Mouse (Mus musculus): ENCODE data around the gene Ahnak. TPM values are rescaled to one million over a fixed set of nuclear protein-coding genes. Genes with fewer than 3 reads are reported as not detected.

Ahnak gene
- polyA plus RNA-seq (2015; fragmentation: Nextera tagmentation; extraction: Ambion mirVana) = 65.9 and 67.3 TPM in 2 replicates

GRCm38 (mm10) chr19:8989066-8989566 is at the start of gene Ahnak:
Gene Ahnak, plus strand, starts transcription at chr19:8989284.

GRCm38 (mm10) chr19:8941515-8942217 is 47.4 kb upstream of the Ahnak start, which contains the start of gene Mta2:
Gene Mta2, plus strand, starts transcription at chr19:8941875.

GRCm38 (mm10) chr19:8953135-8954039 is 35.7 kb upstream of the Ahnak start, which contains the start of gene Tut1:
Gene Tut1, plus strand, starts transcription at chr19:8953847.

GRCm38 (mm10) chr19:8966590-8967372 is 22.3 kb upstream of the Ahnak start, which contains the start of gene Eef1g:
Gene Eef1g, plus strand, starts transcription at chr19:8967041.

GRCm38 (mm10) chr19:9087821-9088220 is 98.7 kb downstream of the Ahnak start, which contains the start of gene Scgb1a1:
Gene Scgb1a1, minus strand, starts transcription at chr19:9087958.

Other genes with a start within 250 kb of the Ahnak start
- 0.66 TPM in 1 of 2 replicates, not detected in the other for gene 1700092M07Rik, start 248.6 kb upstream of the Ahnak start, polyA plus RNA-seq (2015; fragmentation: Nextera tagmentation; extraction: Ambion mirVana)
- 66.0 and 69.0 TPM in 2 replicates for gene Stx5a, start 247.9 kb upstream of the Ahnak start, polyA plus RNA-seq (2015; fragmentation: Nextera tagmentation; extraction: Ambion mirVana)
- 54.0 and 56.1 TPM in 2 replicates for gene Nxf1, start 232.2 kb upstream of the Ahnak start, polyA plus RNA-seq (2015; fragmentation: Nextera tagmentation; extraction: Ambion mirVana)
- gene Tmem223, start 218.3 kb upstream of the Ahnak start, polyA plus RNA-seq (2015; fragmentation: Nextera tagmentation; extraction: Ambion mirVana) = 154 and 161 TPM in 2 replicates
- 45.0 and 52.0 TPM in 2 replicates for gene Tmem179b, start 214.8 kb upstream of the Ahnak start, polyA plus RNA-seq (2015; fragmentation: Nextera tagmentation; extraction: Ambion mirVana)
- 13.8 and 14.2 TPM in 2 replicates for gene Taf6l, start 202.9 kb upstream of the Ahnak start, polyA plus RNA-seq (2015; fragmentation: Nextera tagmentation; extraction: Ambion mirVana)
- gene Polr2g, start 190.7 kb upstream of the Ahnak start, polyA plus RNA-seq (2015; fragmentation: Nextera tagmentation; extraction: Ambion mirVana) = 106 and 107 TPM in 2 replicates
- 1.4 and 1.6 TPM in 2 replicates for gene Zbtb3, start 186.7 kb upstream of the Ahnak start, polyA plus RNA-seq (2015; fragmentation: Nextera tagmentation; extraction: Ambion mirVana)
- 18.6 and 18.7 TPM in 2 replicates for gene Ttc9c, start 170.0 kb upstream of the Ahnak start, polyA plus RNA-seq (2015; fragmentation: Nextera tagmentation; extraction: Ambion mirVana)
- gene Hnrnpul2, start 169.3 kb upstream of the Ahnak start, polyA plus RNA-seq (2015; fragmentation: Nextera tagmentation; extraction: Ambion mirVana) = 2.9 and 3.4 TPM in 2 replicates
- gene AC129217.1, start 159.5 kb upstream of the Ahnak start, polyA plus RNA-seq (2015; fragmentation: Nextera tagmentation; extraction: Ambion mirVana) = not detected in 2 replicates
- 25.2 and 79.5 TPM in 2 replicates for gene Bscl2, start 151.8 kb upstream of the Ahnak start, polyA plus RNA-seq (2015; fragmentation: Nextera tagmentation; extraction: Ambion mirVana)
- gene Gng3, start 150.1 kb upstream of the Ahnak start, polyA plus RNA-seq (2015; fragmentation: Nextera tagmentation; extraction: Ambion mirVana) = 0.43 and 0.46 TPM in 2 replicates
- 8.7 and 11.7 TPM in 2 replicates for gene Lrrn4cl, start 138.5 kb upstream of the Ahnak start, polyA plus RNA-seq (2015; fragmentation: Nextera tagmentation; extraction: Ambion mirVana)
- 164 and 180 TPM in 2 replicates for gene Ubxn1, start 117.8 kb upstream of the Ahnak start, polyA plus RNA-seq (2015; fragmentation: Nextera tagmentation; extraction: Ambion mirVana)
- gene Uqcc3, start 108.4 kb upstream of the Ahnak start, polyA plus RNA-seq (2015; fragmentation: Nextera tagmentation; extraction: Ambion mirVana) = 91.7 and 93.1 TPM in 2 replicates
- gene Lbhd1, start 105.6 kb upstream of the Ahnak start, polyA plus RNA-seq (2015; fragmentation: Nextera tagmentation; extraction: Ambion mirVana) = 28.4 and 33.6 TPM in 2 replicates
- not detected in 2 replicates for gene Gm49403, start 105.4 kb upstream of the Ahnak start, polyA plus RNA-seq (2015; fragmentation: Nextera tagmentation; extraction: Ambion mirVana)
- gene 1810009A15Rik, start 100.4 kb upstream of the Ahnak start, polyA plus RNA-seq (2015; fragmentation: Nextera tagmentation; extraction: Ambion mirVana) = 34.6 and 42.1 TPM in 2 replicates
- not detected in 2 replicates for gene Gm49416, start 100.4 kb upstream of the Ahnak start, polyA plus RNA-seq (2015; fragmentation: Nextera tagmentation; extraction: Ambion mirVana)
- 14.6 and 15.7 TPM in 2 replicates for gene Ints5, start 96.3 kb upstream of the Ahnak start, polyA plus RNA-seq (2015; fragmentation: Nextera tagmentation; extraction: Ambion mirVana)
- 23.3 and 26.7 TPM in 2 replicates for gene Ganab, start 91.2 kb upstream of the Ahnak start, polyA plus RNA-seq (2015; fragmentation: Nextera tagmentation; extraction: Ambion mirVana)
- gene B3gat3, start 68.9 kb upstream of the Ahnak start, polyA plus RNA-seq (2015; fragmentation: Nextera tagmentation; extraction: Ambion mirVana) = 25.2 and 29.5 TPM in 2 replicates
- 3.1 and 3.5 TPM in 2 replicates for gene Rom1, start 59.9 kb upstream of the Ahnak start, polyA plus RNA-seq (2015; fragmentation: Nextera tagmentation; extraction: Ambion mirVana)
- 12.5 and 14.2 TPM in 2 replicates for gene Eml3, start 59.7 kb upstream of the Ahnak start, polyA plus RNA-seq (2015; fragmentation: Nextera tagmentation; extraction: Ambion mirVana)
- 51.8 and 59.1 TPM in 2 replicates for gene Mta2, start 47.4 kb upstream of the Ahnak start, polyA plus RNA-seq (2015; fragmentation: Nextera tagmentation; extraction: Ambion mirVana)
- gene Tut1, start 35.4 kb upstream of the Ahnak start, polyA plus RNA-seq (2015; fragmentation: Nextera tagmentation; extraction: Ambion mirVana) = 13.4 and 14.3 TPM in 2 replicates
- gene Eef1g, start 22.2 kb upstream of the Ahnak start, polyA plus RNA-seq (2015; fragmentation: Nextera tagmentation; extraction: Ambion mirVana) = 377 and 401 TPM in 2 replicates
- gene Scgb1a1, start 98.7 kb downstream of the Ahnak start, polyA plus RNA-seq (2015; fragmentation: Nextera tagmentation; extraction: Ambion mirVana) = 1.4 and 2.8 TPM in 2 replicates
- 10.7 and 14.1 TPM in 2 replicates for gene Asrgl1, start 146.4 kb downstream of the Ahnak start, polyA plus RNA-seq (2015; fragmentation: Nextera tagmentation; extraction: Ambion mirVana)